In the genomic region with DNA sequence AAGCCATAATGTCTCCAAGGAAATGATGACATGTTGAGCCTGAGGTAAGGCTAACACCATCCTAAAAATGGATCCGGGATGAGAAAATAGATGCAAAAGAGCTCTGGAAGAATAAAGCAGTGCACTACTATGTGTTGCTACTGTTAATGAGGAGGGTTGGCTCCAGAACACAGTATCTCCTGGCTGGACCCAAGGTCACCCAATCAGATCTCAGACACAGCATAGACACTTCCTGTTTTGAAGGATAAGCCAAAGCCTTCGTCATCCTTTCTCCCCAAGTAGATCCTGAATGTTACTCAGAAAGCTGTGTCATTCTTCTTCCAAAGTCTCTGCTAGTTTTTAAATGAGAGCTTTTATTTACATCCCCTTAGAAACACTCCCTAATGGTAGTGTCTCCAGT, we compare ENCODE assay signal across 22 mouse cellular contexts.
"Had no signal": no experiment of that assay in that cellular context is flagged by ENCODE, and none has a peak within 500 bp of the region (broad histone marks: within the 10 kb centered on the region; RNA-seq: fewer than 3 reads in every experiment).

No protein-coding gene starts in this region.

- H3K9me3 ChIP-seq: intestine, embryonic 15.5 days; kidney, embryonic 15.5 days; limb, embryonic 10.5 days; limb, embryonic 13.5 days; liver, embryonic 12.5 days; liver, embryonic 15.5 days; megakaryocyte, embryonic 14.5 days; midbrain, embryonic 10.5 days; midbrain, embryonic 13.5 days; neural tube, embryonic 13.5 days had no signal

- DNase-seq: kidney, adult 11 months; kidney, adult 8-10 months; kidney, postnatal 10 days; kidney, postnatal 36 days; liver; retina, postnatal 1 day; thymus, adult 2 months; thymus, postnatal 14 days; thymus, postnatal 4 days had no signal

- H3K4me2 ChIP-seq: intestine, embryonic 15.5 days; kidney, embryonic 15.5 days; limb, embryonic 13.5 days; liver, embryonic 12.5 days; liver, embryonic 15.5 days; midbrain, embryonic 13.5 days; neural tube, embryonic 13.5 days had no signal

- H3K27me3 ChIP-seq: intestine, embryonic 15.5 days; kidney, embryonic 15.5 days; limb, embryonic 13.5 days; liver, embryonic 12.5 days; liver, embryonic 15.5 days; megakaryocyte, embryonic 14.5 days; midbrain, embryonic 13.5 days; neural tube, embryonic 13.5 days had no signal

- H3K9ac ChIP-seq: intestine, embryonic 15.5 days; kidney, embryonic 15.5 days; limb, embryonic 13.5 days; liver, embryonic 12.5 days; liver, embryonic 15.5 days; midbrain, embryonic 13.5 days; neural tube, embryonic 13.5 days had no signal

- ATAC-seq: intestine, embryonic 15.5 days; liver, embryonic 12.5 days; midbrain, embryonic 13.5 days; midbrain, embryonic 16.5 days had no signal

- H3K4me1 ChIP-seq: kidney, embryonic 15.5 days; liver, embryonic 12.5 days; liver, embryonic 15.5 days; midbrain, embryonic 10.5 days; midbrain, embryonic 13.5 days; neural tube, embryonic 13.5 days had no signal

- H3K27ac ChIP-seq: intestine, embryonic 15.5 days; kidney, embryonic 15.5 days; limb, embryonic 10.5 days; limb, embryonic 13.5 days; liver, embryonic 12.5 days; liver, embryonic 15.5 days; macrophage; midbrain, embryonic 10.5 days; midbrain, embryonic 13.5 days; neural tube, embryonic 13.5 days had no signal

- H3K4me3 ChIP-seq: intestine, embryonic 15.5 days; kidney, embryonic 15.5 days; limb, embryonic 10.5 days; limb, embryonic 13.5 days; liver, embryonic 12.5 days; liver, embryonic 15.5 days; megakaryocyte, embryonic 14.5 days; midbrain, embryonic 10.5 days; midbrain, embryonic 13.5 days; myocyte; neural tube, embryonic 13.5 days had no signal

- H3K36me3 ChIP-seq: intestine, embryonic 15.5 days; kidney, embryonic 15.5 days; limb, embryonic 10.5 days; limb, embryonic 13.5 days; liver, embryonic 12.5 days; liver, embryonic 15.5 days; midbrain, embryonic 10.5 days; midbrain, embryonic 13.5 days; neural tube, embryonic 13.5 days had no signal
